Mouse (Mus musculus): ENCODE measurements at regions not wholly inside any gene's neighbourhood (a gene's known extent, or its start where the extent isn't known, plus 50 kb on each side); places are given as distances from the start of the nearest gene placed in this dataset.

DNA sequence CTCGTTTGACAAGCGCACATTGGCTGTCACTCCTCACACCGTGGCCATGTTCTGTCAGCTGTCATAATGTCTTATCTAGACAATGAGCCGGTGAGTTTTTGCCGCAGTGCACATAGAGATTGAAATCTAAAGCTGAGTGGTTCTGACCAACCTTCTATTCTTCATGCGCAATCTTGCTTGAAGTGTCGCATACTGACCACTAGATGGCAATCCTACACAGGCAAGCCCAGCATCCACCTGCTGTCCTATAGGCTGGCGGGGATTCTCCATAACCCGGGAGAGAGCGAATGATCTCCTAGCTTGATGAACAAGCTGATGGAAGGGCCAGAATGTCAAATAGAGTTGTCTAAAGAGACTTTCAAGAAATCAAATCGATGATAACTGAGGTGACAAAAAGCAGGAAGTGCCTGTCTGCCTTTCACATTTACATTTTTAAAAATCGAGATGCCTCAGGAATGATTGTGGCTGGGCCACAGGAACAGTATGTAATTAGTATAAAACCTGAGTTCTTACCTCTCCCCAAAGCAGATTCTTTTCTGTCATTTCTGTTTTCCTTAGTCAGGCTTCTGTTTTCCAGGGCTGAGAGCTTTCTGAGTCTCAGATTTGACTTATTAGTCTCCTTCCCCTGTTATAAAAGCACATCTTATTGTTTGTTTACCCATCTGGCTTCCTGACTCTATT lies 434.4 kb downstream of the Hace1 start:
- no peak overlapping the region for H3K27ac ChIP-seq (ENCODE audit: insufficient read depth, low read depth)
- no peaks in the 10 kb centered on the region for H3K79me2 ChIP-seq (replicated peaks; ENCODE audit: control insufficient read depth, extremely low read depth, insufficient read depth, poor library complexity, severe bottlenecking)
- DNase-seq (ENCODE audit: extremely low read depth), result peak; percentile 68
- no peaks in the 10 kb centered on the region for H3K9me3 ChIP-seq (replicated peaks; ENCODE audit: low read length)
- H3K36me3 ChIP-seq (replicated peaks in 1 of 2; ENCODE audit: control insufficient read depth in 1 of 2, insufficient read depth in 1 of 2, low read length in 1 of 2), result no peaks in the 10 kb centered on the region
- H3K27me3 ChIP-seq (replicated peaks), result no peaks in the 10 kb centered on the region
- H3K4me2 ChIP-seq (ENCODE audit: insufficient read depth, low read depth, poor library complexity, severe bottlenecking), result peak overlapping the region; percentile 71
- in situ Hi-C loops (cut with MboI; ENCODE audit: low pct_ligation_motif_present, low pct_unique_long_range_greater_than_20kb, low sequenced_read_pairs), result no loop called here
- peaks cover 0 to 2% of the 10 kb centered on the region in 2 experiments; a peak in 1 of 4 replicates for H3K4me1 ChIP-seq (ENCODE audit: control insufficient read depth in 1 of 2, insufficient read depth in 2 of 2)
- TF ChIP-seq RAD21 (IDR thresholded peaks at IDR 0.05; ENCODE audit: low read depth, low read length) (peak; percentile 93), CTCF (conservative IDR thresholded peaks at IDR 0.05 in 1 of 2, IDR thresholded peaks at IDR 0.05 in 1 of 2; ENCODE audit: low read depth in 2 of 2, low read length in 2 of 2) (peak; percentile 81 to 87), E2F4 (IDR thresholded peaks at IDR 0.05; ENCODE audit: insufficient replicate concordance, low read depth, low read length) (peak; percentile 49; the same call in 1 of the 2 replicates), HCFC1 (IDR thresholded peaks at IDR 0.05; ENCODE audit: low read depth, low read length) (no peak), ELF1 (IDR thresholded peaks at IDR 0.05; ENCODE audit: low read depth, low read length) (peak; percentile 53; the same call in 1 of the 2 replicates), SMC3 (IDR thresholded peaks at IDR 0.05; ENCODE audit: low read depth, low read length) (peak; percentile 71), ZMIZ1 (IDR thresholded peaks at IDR 0.05; ENCODE audit: low read depth, low read length) (no peak), ZC3H11A (IDR thresholded peaks at IDR 0.05; ENCODE audit: low read depth, low read length) (peak; percentile 17; the same call in 1 of the 2 replicates), IRF4 (IDR thresholded peaks at IDR 0.05; ENCODE audit: low read depth, low read length) (peak; percentile 45; the same call in 1 of the 2 replicates), MAX (IDR thresholded peaks at IDR 0.05; ENCODE audit: low read length) (peak; percentile 27; the same call in 1 of the 2 replicates), TBP (conservative IDR thresholded peaks at IDR 0.05; ENCODE audit: low read depth, low read length) (no peak), NELFE (IDR thresholded peaks at IDR 0.05; ENCODE audit: low read depth, low read length) (no peak)
- H3K9ac ChIP-seq (ENCODE audit: insufficient read depth, low read depth), result peak overlapping the region; percentile 36; the same call in 1 of the 2 replicates
- dilution Hi-C loops (cut with MboI; ENCODE audit: extremely low pct_ligation_motif_present, extremely low pct_unique_long_range_greater_than_20kb, low sequenced_read_pairs), result no loop called here
- H3K4me3 ChIP-seq (replicated peaks in 1 of 3; ENCODE audit: low read depth in 2 of 3, low read length in 2 of 3, poor library complexity in 1 of 3), result peak overlapping the region in 2 of 3 experiments; percentile 8 to 26

DNA sequence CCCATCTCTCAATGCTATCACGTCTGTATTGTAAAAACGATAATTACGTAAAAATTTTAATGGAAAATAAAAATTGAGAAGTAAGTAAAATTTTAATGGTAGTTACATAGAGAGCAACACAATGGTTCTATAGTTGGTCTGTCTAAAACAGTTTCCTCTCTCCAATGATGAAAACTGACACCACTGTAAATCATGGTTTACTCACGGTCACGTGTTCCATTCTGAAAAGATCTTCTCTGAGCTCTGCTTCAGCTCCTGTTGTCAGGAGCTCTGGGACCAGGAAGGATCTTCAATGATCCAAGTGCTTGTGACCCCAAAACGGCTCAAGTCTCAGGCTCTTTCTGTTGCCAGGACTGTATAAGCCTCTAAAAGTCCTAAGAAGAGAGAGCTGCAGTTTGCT lies 435.0 kb downstream of the Hace1 start:
- no peak for DNase-seq (ENCODE audit: extremely low read depth)
- Histone ChIP-seq H3K27ac (ENCODE audit: insufficient read depth, low read depth) (no peak overlapping the region), H3K4me1 (ENCODE audit: control insufficient read depth in 1 of 2, insufficient read depth in 2 of 2) (peaks cover 0 to 2% of the 10 kb centered on the region in 2 experiments; a peak in 1 of 4 replicates), H3K79me2 (replicated peaks; ENCODE audit: control insufficient read depth, extremely low read depth, insufficient read depth, poor library complexity, severe bottlenecking) (no peaks in the 10 kb centered on the region), H3K4me3 (replicated peaks in 1 of 3; ENCODE audit: low read depth in 2 of 3, low read length in 2 of 3, poor library complexity in 1 of 3) (no peak overlapping the region), H3K9me3 (replicated peaks; ENCODE audit: low read length) (no peaks in the 10 kb centered on the region), H3K4me2 (ENCODE audit: insufficient read depth, low read depth, poor library complexity, severe bottlenecking) (no peak overlapping the region), H3K9ac (ENCODE audit: insufficient read depth, low read depth) (no peak overlapping the region), H3K36me3 (replicated peaks in 1 of 2; ENCODE audit: control insufficient read depth in 1 of 2, insufficient read depth in 1 of 2, low read length in 1 of 2) (no peaks in the 10 kb centered on the region), H3K27me3 (replicated peaks) (no peaks in the 10 kb centered on the region)
- dilution Hi-C loops (cut with MboI; ENCODE audit: extremely low pct_ligation_motif_present, extremely low pct_unique_long_range_greater_than_20kb, low sequenced_read_pairs), result no loop called here
- in situ Hi-C loops (cut with MboI; ENCODE audit: low pct_ligation_motif_present, low pct_unique_long_range_greater_than_20kb, low sequenced_read_pairs), result no loop called here
- no peak for TF ChIP-seq SMC3 (IDR thresholded peaks at IDR 0.05; ENCODE audit: low read depth, low read length)

DNA sequence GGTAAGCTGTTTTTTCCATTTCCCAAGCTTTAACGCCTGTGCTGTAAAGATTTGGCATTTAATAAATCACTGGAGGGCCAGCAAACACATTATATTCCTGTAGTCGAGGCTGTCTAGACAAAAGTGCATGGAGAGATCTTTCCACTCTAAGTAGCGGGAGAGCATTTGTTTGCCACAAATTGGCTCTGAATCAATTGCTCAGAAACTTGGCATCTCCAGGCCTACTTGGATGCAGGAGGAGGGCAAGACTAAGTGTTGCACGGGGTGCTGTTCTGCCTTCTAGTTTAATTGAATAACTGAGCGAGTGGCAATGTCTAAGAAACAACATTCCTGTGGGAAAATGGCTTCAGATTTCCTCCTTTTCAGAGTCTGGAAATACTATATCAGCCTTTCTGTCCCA lies 438.7 kb downstream of the Hace1 start:
- DNase-seq (ENCODE audit: extremely low read depth), result no peak
- H3K4me3 ChIP-seq (replicated peaks in 1 of 3; ENCODE audit: low read depth in 2 of 3, low read length in 2 of 3, poor library complexity in 1 of 3), result no peak overlapping the region
- H3K4me2 ChIP-seq (ENCODE audit: insufficient read depth, low read depth, poor library complexity, severe bottlenecking), result no peak overlapping the region
- no peaks in the 10 kb centered on the region for H3K79me2 ChIP-seq (replicated peaks; ENCODE audit: control insufficient read depth, extremely low read depth, insufficient read depth, poor library complexity, severe bottlenecking)
- TF ChIP-seq MAZ (IDR thresholded peaks at IDR 0.05; ENCODE audit: low read depth, low read length) (no peak), KAT2A (IDR thresholded peaks at IDR 0.05; ENCODE audit: insufficient replicate concordance, low read length) (no peak)
- no peaks in the 10 kb centered on the region for H3K27me3 ChIP-seq (replicated peaks)
- in situ Hi-C loops (cut with MboI; ENCODE audit: low pct_ligation_motif_present, low pct_unique_long_range_greater_than_20kb, low sequenced_read_pairs) (no loop called here), dilution Hi-C loops (cut with MboI; ENCODE audit: extremely low pct_ligation_motif_present, extremely low pct_unique_long_range_greater_than_20kb, low sequenced_read_pairs) (no loop called here)
- H3K9me3 ChIP-seq (replicated peaks; ENCODE audit: low read length), result no peaks in the 10 kb centered on the region
- H3K4me1 ChIP-seq (ENCODE audit: control insufficient read depth in 1 of 2, insufficient read depth in 2 of 2), result peaks cover 0 to 2% of the 10 kb centered on the region in 2 experiments; a peak in 1 of 4 replicates
- no peaks in the 10 kb centered on the region for H3K36me3 ChIP-seq (replicated peaks in 1 of 2; ENCODE audit: control insufficient read depth in 1 of 2, insufficient read depth in 1 of 2, low read length in 1 of 2)
- H3K27ac ChIP-seq (ENCODE audit: insufficient read depth, low read depth), result no peak overlapping the region
- H3K9ac ChIP-seq (ENCODE audit: insufficient read depth, low read depth), result no peak overlapping the region
